Mouse (Mus musculus) E14TG2a.4 (cell line): ENCODE measurements around the gene Rapgef3.

Source experiments
- CTCF ChIP-seq: conservative IDR thresholded peaks from 2 replicates; pipeline ENCODE4 v1.5.1; 2014; ENCODE audit warnings: low read length
- NANOG ChIP-seq: IDR thresholded peaks from 2 replicates; pipeline ENCODE4 v1.6.1; 2014; ENCODE audit warnings: borderline replicate concordance, low read length, mixed read lengths
- POU5F1 ChIP-seq: IDR thresholded peaks from 2 replicates; pipeline ENCODE4 v1.6.1; 2014; ENCODE audit warnings: low read length, borderline replicate concordance

- TF ChIP-seq CTCF, result no peak
- no peak for TF ChIP-seq NANOG
- TF ChIP-seq POU5F1, result no peak
Observed at GRCm38 (mm10) chr15:97785731-97786411, 18.1 kb upstream of the Rapgef3 start.
